Mouse (Mus musculus) lung, embryonic 14.5 days (tissue): Measurements from ENCODE around the gene Ppp1r37. TPM values are rescaled to one million over a fixed set of nuclear protein-coding genes. Genes with fewer than 3 reads are reported as not detected.
"Not testable (repeated sequence)": the region's sequence is repeated elsewhere in the genome, so short reads cannot be mapped to it uniquely, and the experiment has no call there.

ENCODE experiments used
- ATAC-seq: fragments of 200-750 bp; cut with Nextera tagmentation; 2 replicates; pipeline ENCODE4 v1.8.0; 2017; ENCODE audit warnings: mild to moderate bottlenecking, moderate TSS enrichment, moderate library complexity; ENCODE audit not compliant: insufficient read depth
- DNase-seq: peaks from one replicate; pipeline ENCODE4 v3.0.0-alpha.2; 2015
- H3K27ac ChIP-seq: fragments of 300-500 bp; sonication (generic); 2 replicates; pipeline ENCODE4 v1.5.1; 2014; ENCODE audit warnings: low read depth, mild to moderate bottlenecking, moderate library complexity
- H3K27me3 ChIP-seq: fragments of 300-500 bp; sonication (generic); 2 replicates; pipeline ENCODE4 v1.6.1; 2014; ENCODE audit warnings: low read length, control low read depth; ENCODE audit not compliant: insufficient read depth
- H3K36me3 ChIP-seq: fragments of 300-500 bp; sonication (generic); 2 replicates; pipeline ENCODE4 v1.6.1; 2014; ENCODE audit warnings: control low read depth; ENCODE audit not compliant: insufficient read depth
- H3K4me1 ChIP-seq: fragments of 300-500 bp; sonication (generic); 2 replicates; pipeline ENCODE4 v1.6.1; 2014; ENCODE audit warnings: antibody characterized with exemption, control low read depth; ENCODE audit not compliant: insufficient read depth
- H3K4me2 ChIP-seq: fragments of 300-500 bp; sonication (generic); 2 replicates; pipeline ENCODE4 v1.6.1; 2014; ENCODE audit warnings: mild to moderate bottlenecking
- H3K4me3 ChIP-seq: fragments of 300-500 bp; sonication (generic); 2 replicates; pipeline ENCODE4 v1.5.1; 2014; ENCODE audit warnings: low read depth, low read length
- H3K9ac ChIP-seq: fragments of 300-500 bp; sonication (generic); 2 replicates; pipeline ENCODE4 v1.6.1; 2014
- H3K9me3 ChIP-seq: fragments of 300-500 bp; sonication (generic); 2 replicates; pipeline ENCODE4 v1.6.1; 2016; ENCODE audit warnings: low read depth, low read length, control low read depth
- CTCF ChIP-seq: IDR thresholded peaks from 2 replicates; pipeline ENCODE4 v1.5.1; 2016; ENCODE audit warnings: antibody characterized with exemption, low read depth
- WGBS: fragments of 180-500 bp; shearing (Covaris S2); extraction: QIAGEN DNeasy Blood & Tissue Kit; methylation state at CpG from one replicate; pipeline ENCODE4 v1.1.7; 2014; 5-methylcytosine and 5-hydroxymethylcytosine counted together
- polyA plus RNA-seq: library from polyadenylated mRNA; unstranded; fragments of >200 nt; fragmentation: Nextera tagmentation; extraction: Ambion mirVana; gene quantifications from 2 replicates; pipeline ENCODE4 v1.2.1, GENCODE M21; 2014

Gene Ppp1r37
- polyA plus RNA-seq, 1 experiment from 2014 or later = 6.2 TPM

DNA sequence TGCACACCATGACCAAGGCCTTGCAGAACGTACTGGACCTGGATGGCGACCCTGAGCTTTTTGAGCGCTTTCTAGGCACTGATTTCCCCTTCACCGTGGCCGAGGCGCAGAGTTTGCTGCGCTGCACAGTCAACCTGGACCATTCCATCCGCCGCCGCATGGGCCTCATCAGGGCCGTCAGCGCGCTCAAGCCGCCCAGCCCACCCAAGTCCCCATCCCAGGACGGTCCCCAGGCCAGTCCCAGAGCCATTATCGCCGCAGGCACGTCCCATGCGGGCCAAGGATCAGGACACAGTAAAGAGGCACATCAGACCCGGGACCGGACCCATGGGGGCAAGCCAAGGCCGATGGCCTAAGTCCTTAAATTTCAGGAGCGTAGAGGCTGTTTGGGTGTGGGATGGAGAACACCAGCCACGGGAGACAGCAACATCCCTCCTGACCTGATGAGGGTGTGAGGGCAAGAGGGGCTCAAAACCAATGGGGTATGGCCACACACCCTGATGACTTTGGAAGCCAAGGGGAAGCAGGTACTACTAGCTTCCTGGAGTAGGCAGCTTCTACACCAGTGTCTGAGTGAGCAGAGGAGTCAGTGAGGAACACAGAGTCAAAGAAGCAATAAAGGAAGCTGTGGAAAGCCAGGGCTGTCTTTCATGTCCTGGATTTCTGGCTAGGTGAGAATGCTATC is 38.3 kb downstream of the Ppp1r37 start:
- Histone ChIP-seq H3K9me3 (no peaks in the 10 kb centered on the region), H3K9ac (peak overlapping the region; percentile 34; the same call in 1 of the 2 replicates), H3K27me3 (peaks cover 57% of the 10 kb centered on the region), H3K36me3 (peaks cover 13% of the 10 kb centered on the region), H3K27ac (no peak overlapping the region; the same call in 1 of the 2 replicates), H3K4me2 (peak overlapping the region; percentile 78), H3K4me3 (peak overlapping the region; percentile 40), H3K4me1 (peaks cover 9% of the 10 kb centered on the region; the same call in 1 of the 2 replicates)
- no peak for TF ChIP-seq CTCF
- 14% methylated on average over 24 of the region's 24 CpGs for WGBS
- DNase-seq = no peak
- ATAC-seq = peak; percentile 19

DNA sequence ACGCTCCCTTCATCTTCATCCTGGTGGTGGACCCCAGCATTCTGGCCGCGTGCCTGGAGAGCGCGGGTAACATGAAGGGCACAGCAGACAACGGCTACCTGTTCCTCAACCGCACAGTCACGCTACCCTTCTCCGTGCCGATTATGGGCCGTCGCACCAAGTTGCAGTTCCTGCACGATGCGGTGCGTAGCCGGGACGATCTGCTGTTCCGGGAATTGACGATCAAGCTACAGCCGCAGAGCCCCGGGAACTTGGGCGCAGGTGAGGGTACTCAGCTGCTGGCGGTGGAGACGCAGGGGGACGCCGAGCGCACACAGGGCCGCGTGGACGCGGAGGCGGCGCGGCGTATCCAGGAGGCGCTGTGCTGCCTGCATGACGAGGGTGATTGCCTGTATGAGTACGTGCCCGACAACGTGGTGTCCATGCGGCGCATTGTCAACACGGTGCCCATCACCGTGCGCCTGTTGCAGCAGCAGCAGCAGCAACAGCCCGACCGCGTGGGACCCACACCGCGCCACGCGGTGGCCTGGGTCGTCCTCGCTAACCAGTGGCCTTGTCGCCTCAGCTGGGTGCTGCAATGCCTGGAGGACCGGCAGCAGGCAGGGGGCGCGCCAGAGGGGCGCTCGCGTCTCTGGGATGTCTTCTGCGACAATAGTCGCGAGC is 39.0 kb downstream of the Ppp1r37 start:
- Histone ChIP-seq H3K27ac (no peak overlapping the region; the same call in 1 of the 2 replicates), H3K36me3 (peaks cover 7% of the 10 kb centered on the region; the same call in 1 of the 2 replicates), H3K4me2 (peak overlapping the region; percentile 78), H3K27me3 (peaks cover 64% of the 10 kb centered on the region), H3K4me3 (peak overlapping the region; percentile 40), H3K9me3 (no peaks in the 10 kb centered on the region), H3K4me1 (peaks cover 9% of the 10 kb centered on the region; the same call in 1 of the 2 replicates), H3K9ac (peak overlapping the region; percentile 34; the same call in 1 of the 2 replicates)
- ATAC-seq (peak; percentile 68), DNase-seq (peak; percentile 83)
- 1% methylated on average over 64 of the region's 64 CpGs for WGBS
- TF ChIP-seq CTCF = peak; percentile 81

DNA sequence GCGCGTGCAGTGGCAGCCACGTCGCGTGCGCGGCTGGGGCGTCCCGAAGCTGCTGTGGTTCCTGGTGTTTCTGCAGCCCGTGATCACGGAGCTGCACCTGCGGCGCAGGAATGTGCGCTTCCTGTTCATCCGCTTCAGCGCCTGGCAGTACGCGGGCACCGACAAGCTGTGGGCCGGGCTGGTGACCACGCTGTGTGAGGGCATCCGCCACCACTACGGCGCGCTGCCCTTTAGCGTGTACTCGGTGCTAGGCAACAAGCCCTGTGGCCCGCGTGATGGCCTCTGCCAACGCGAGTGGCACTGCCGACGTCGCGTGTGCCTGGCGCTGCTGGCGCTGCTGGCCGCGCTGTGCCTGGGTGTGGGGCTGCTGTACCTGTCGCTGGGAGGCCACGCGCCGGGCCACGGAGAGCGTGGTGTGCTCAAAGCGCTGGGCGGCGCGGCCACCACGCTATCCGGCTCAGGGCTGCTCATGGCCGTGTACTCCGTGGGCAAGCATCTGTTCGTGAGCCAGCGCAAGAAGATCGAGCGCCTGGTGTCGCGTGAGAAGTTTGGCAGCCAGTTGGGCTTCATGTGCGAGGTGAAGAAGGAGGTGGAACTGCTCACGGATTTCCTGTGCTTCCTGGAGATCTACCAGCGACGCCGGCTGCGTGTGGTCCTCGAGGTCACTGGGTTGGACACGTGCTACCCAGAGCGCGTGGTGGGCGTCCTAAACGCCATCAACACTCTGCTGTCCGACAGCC is 39.7 kb downstream of the Ppp1r37 start:
- peak overlapping the region; percentile 40 for H3K4me3 ChIP-seq
- 0 out of 2 replicates have a peak, but pooled peaks cover under 1% of the 10 kb centered on the region for H3K36me3 ChIP-seq
- ATAC-seq (no peak; the same call in 1 of the 2 replicates), DNase-seq (peak; percentile 44)
- no peak for TF ChIP-seq CTCF
- WGBS = 8% methylated on average over 72 of the region's 72 CpGs
- peaks cover 71% of the 10 kb centered on the region for H3K27me3 ChIP-seq
- peak overlapping the region; percentile 29; the same call in 1 of the 2 replicates for H3K9ac ChIP-seq
- H3K4me2 ChIP-seq = peak overlapping the region; percentile 78
- H3K9me3 ChIP-seq = no peaks in the 10 kb centered on the region
- peaks cover 9% of the 10 kb centered on the region; the same call in 1 of the 2 replicates for H3K4me1 ChIP-seq
- H3K27ac ChIP-seq = no peak overlapping the region

DNA sequence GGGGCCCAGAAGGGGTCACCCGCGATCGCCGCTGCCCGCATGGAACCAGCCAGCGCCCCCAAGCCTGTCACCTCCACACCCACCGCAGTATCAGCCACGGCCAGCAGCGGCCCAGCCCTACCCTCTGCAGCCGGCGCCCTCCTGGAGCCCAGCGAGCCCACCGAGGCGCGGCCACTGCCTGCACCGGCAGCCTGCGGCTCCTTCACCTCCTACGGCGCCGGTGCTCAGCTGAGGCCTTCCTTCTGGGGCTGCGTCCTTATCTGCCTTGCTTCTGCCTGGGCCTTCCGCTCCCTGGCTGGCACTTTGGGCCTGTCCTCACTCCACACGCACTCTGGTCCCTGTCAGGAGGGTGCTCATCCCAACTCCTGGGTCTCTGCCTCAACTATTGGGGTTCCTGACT is 42.8 kb downstream of the Ppp1r37 start:
- H3K9ac ChIP-seq = peak overlapping the region; percentile 44
- H3K36me3 ChIP-seq = no peaks in the 10 kb centered on the region
- peak overlapping the region; percentile 53 for H3K4me2 ChIP-seq
- no peak overlapping the region for H3K27ac ChIP-seq
- ATAC-seq = no peak
- DNase-seq = no peak
- peak overlapping the region; percentile 27 for H3K4me3 ChIP-seq
- H3K4me1 ChIP-seq = peaks cover 9% of the 10 kb centered on the region; the same call in 1 of the 2 replicates
- H3K27me3 ChIP-seq = peaks cover 78% of the 10 kb centered on the region
- WGBS = 6% methylated on average over 23 of the region's 23 CpGs
- TF ChIP-seq CTCF = no peak
- H3K9me3 ChIP-seq = no peaks in the 10 kb centered on the region

DNA sequence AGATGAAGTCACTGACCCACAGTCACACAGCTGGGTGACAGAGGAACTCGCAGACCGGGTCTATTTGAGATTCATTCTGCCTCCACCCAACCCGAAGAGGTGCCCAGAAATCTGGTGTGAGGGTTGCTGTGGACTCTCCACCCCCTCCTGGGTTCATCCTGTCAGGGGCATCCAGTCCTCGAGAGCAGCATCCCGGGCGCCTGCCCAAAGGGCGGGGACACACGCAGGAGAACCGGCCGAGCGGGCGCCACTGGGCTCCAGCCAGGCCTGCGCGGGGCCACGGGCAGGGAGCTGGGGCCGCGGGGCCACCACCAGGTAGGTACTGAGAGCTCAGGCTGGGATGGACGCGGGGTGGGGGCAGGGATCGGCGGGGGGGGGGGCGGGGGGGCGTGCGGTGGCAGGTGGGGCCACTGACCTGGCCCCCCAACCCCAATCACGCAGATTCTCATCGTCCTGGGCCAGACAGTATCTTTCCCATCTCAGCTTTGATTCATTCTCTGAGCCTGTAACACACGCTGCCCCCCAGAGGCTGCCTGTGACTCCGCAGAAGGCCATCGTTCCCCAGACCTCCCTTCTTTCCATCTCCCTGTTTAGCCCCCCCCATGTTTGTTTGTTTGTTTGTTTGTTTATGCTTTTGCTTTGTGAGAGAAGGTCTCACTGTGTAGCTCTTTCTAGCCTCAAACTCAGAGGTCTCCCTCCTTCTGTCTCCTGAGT is 45.1 kb downstream of the Ppp1r37 start, which contains the start of gene Nkpd1:
Gene Nkpd1, plus strand, starts transcription at position 187 of the 714 bp plus-strand sequence.
- DNase-seq (peak; percentile 45), ATAC-seq (no peak)
- H3K4me1 ChIP-seq = no peaks in the 10 kb centered on the region
- 4% methylated on average over 25 of the region's 29 CpGs for WGBS
- H3K27ac ChIP-seq = no peak within 1 kb of the TSS
- TF ChIP-seq CTCF = peak; percentile 56
- no peak within 1 kb of the TSS for H3K4me3 ChIP-seq
- H3K27me3 ChIP-seq = peaks cover 55% of the 10 kb centered on the region
- no peaks in the 10 kb centered on the region for H3K9me3 ChIP-seq
- peak within 1 kb of the TSS; percentile 49 for H3K4me2 ChIP-seq
- H3K36me3 ChIP-seq = no peaks in the 10 kb centered on the region
- no peak within 1 kb of the TSS for H3K9ac ChIP-seq

DNA sequence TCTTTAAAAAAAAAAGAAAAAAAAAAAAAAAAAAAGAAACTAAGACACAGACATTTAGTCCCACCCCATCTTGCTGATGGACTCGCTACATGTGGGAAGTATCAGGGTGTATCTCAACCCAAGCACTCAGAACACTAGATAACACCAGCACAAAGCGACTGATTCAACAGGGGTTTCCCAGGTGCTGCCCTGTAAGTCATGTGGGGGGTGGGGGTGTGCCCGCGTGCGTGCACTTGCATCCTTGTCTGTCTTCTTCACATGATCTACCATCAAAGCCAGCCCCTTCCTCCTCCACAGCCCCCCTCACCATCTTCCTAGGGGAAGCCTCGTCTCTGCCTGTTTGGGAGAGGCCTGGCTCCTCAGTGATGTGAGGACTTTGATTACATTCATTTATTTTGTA is 50.5 kb downstream of the Ppp1r37 start:
- no peak overlapping the region for H3K4me2 ChIP-seq
- no peaks in the 10 kb centered on the region for H3K9me3 ChIP-seq
- no peak overlapping the region for H3K9ac ChIP-seq
- no peak for ATAC-seq
- H3K36me3 ChIP-seq = no peaks in the 10 kb centered on the region
- H3K27me3 ChIP-seq = peaks cover 2% of the 10 kb centered on the region; the same call in 1 of the 2 replicates
- no peaks in the 10 kb centered on the region for H3K4me1 ChIP-seq
- 76% methylated on average over 6 of the region's 6 CpGs for WGBS
- no peak for TF ChIP-seq CTCF
- no peak for DNase-seq
- H3K4me3 ChIP-seq = no peak overlapping the region
- no peak overlapping the region for H3K27ac ChIP-seq

DNA sequence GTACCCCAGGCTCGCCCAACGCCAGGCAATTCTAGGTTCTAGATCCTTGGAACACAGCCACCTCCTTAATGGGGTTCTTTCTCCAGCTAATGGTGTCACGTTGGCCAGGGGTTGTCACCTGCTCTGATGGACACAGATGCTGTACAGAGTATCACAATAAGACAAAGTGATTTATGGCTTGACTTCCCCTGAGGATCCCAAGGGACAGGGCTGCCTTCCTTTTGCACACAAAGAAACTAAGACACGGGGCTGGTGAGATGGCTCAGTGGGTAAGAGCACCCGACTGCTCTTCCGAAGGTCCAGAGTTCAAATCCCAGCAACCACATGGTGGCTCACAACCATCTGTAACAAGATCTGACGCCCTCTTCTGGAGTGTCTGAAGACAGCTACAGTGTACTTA is 50.9 kb downstream of the Ppp1r37 start:
- not testable (repeated sequence) for H3K36me3 ChIP-seq, H3K9ac ChIP-seq, H3K4me1 ChIP-seq, H3K4me2 ChIP-seq, H3K9me3 ChIP-seq, H3K27ac ChIP-seq, DNase-seq, H3K4me3 ChIP-seq, H3K27me3 ChIP-seq, ATAC-seq
- WGBS = 85% methylated on average over 6 of the region's 7 CpGs
